ENCODE assay signal across 28 mouse cellular contexts in the genomic region with DNA sequence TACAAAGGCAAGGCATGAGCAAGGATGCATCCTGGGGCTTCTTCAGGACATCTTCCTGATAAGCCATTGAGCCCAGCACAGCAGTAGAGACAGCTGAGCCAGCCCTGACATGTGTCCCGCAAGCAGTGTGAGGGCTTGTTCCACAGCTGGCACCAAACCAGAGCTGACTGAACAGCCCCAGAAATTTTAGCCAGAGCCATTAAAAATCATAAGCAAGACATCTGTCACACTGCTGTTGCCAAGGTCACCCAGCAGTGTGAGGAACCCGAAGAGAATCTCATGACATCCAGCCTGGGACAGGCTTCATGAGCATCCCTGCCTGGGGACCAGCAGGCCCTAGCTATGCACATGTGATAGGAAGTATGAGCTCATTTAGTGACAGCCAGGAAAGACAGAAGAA.
DNase-seq lines count a peak whose midpoint lies in the region; ATAC-seq lines count a peak whose summit lies in the region.
"Had no signal": no experiment of that assay in that cellular context is flagged by ENCODE, and none has a peak within 500 bp of the region (broad histone marks: within the 10 kb centered on the region; RNA-seq: fewer than 3 reads in every experiment).

No protein-coding gene starts in this region.

- H3K9me3 ChIP-seq in hindbrain, embryonic 16.5 days (ENCODE audit: control insufficient read depth, low read length): no peaks in the 10 kb centered on the region
- peaks cover 5% of the 10 kb centered on the region; the same call in 1 of the 2 replicates for H3K9me3 ChIP-seq in hindbrain, embryonic 13.5 days
- H3K9me3 ChIP-seq: heart, embryonic 10.5 days; heart, embryonic 15.5 days; liver, embryonic 15.5 days; neural tube, embryonic 12.5 days had no signal

- no peaks in the 10 kb centered on the region for H3K36me3 ChIP-seq in hindbrain, embryonic 16.5 days (ENCODE audit: control insufficient read depth, insufficient read depth, low read length)
- H3K36me3 ChIP-seq in hindbrain, embryonic 13.5 days: no peaks in the 10 kb centered on the region
- H3K36me3 ChIP-seq: heart, embryonic 10.5 days; heart, embryonic 15.5 days; limb, embryonic 12.5 days; liver, embryonic 15.5 days; midbrain, embryonic 10.5 days; neural tube, embryonic 12.5 days had no signal

- H3K27me3 ChIP-seq in hindbrain, embryonic 16.5 days (replicated peaks; ENCODE audit: control insufficient read depth, insufficient read depth, low read length): no peaks in the 10 kb centered on the region
- H3K27me3 ChIP-seq in hindbrain, embryonic 13.5 days: no peaks in the 10 kb centered on the region
- H3K27me3 ChIP-seq: forebrain, embryonic 13.5 days; heart, embryonic 15.5 days; limb, embryonic 12.5 days; liver, embryonic 15.5 days; neural tube, embryonic 12.5 days; Patski had no signal

- ATAC-seq in frontal cortex, adult (ENCODE audit: low TSS enrichment): peak; percentile 38; the same call in 1 of the 2 replicates
- peak; percentile 65 for ATAC-seq in hindbrain, embryonic 16.5 days
- ATAC-seq in hindbrain, embryonic 13.5 days (ENCODE audit: low FRiP score): no peak
- ATAC-seq: forebrain, embryonic 13.5 days; intestine, embryonic 16.5 days; midbrain, embryonic 16.5 days; Patski had no signal

- no peak overlapping the region for H3K27ac ChIP-seq in hindbrain, embryonic 16.5 days (ENCODE audit: low read depth, low read length)
- H3K27ac ChIP-seq in hindbrain, embryonic 13.5 days: no peak overlapping the region
- H3K27ac ChIP-seq: forebrain, embryonic 13.5 days; heart, embryonic 10.5 days; heart, embryonic 15.5 days; limb, embryonic 12.5 days; liver, embryonic 15.5 days; midbrain, embryonic 10.5 days; neural tube, embryonic 12.5 days had no signal

- no peaks in the 10 kb centered on the region for H3K4me1 ChIP-seq in hindbrain, embryonic 16.5 days (ENCODE audit: control insufficient read depth, insufficient read depth, low read depth, low read length)
- 0 out of 2 replicates have a peak, but pooled peaks cover 2% of the 10 kb centered on the region for H3K4me1 ChIP-seq in hindbrain, embryonic 13.5 days (replicated peaks)
- H3K4me1 ChIP-seq: forebrain, embryonic 13.5 days; heart, embryonic 10.5 days; heart, embryonic 15.5 days; liver, embryonic 15.5 days; neural tube, embryonic 12.5 days had no signal

- H3K4me3 ChIP-seq in hindbrain, embryonic 16.5 days (ENCODE audit: low read length): no peak overlapping the region
- no peak overlapping the region for H3K4me3 ChIP-seq in hindbrain, embryonic 13.5 days
- H3K4me3 ChIP-seq: forebrain, embryonic 13.5 days; heart, embryonic 10.5 days; heart, embryonic 15.5 days; limb, embryonic 12.5 days; liver, embryonic 15.5 days; midbrain, embryonic 10.5 days; myocyte; neural tube, embryonic 12.5 days had no signal

- H3K4me2 ChIP-seq in hindbrain, embryonic 16.5 days (ENCODE audit: low read length): no peak overlapping the region
- H3K4me2 ChIP-seq in hindbrain, embryonic 13.5 days: no peak overlapping the region
- H3K4me2 ChIP-seq: forebrain, embryonic 13.5 days; heart, embryonic 15.5 days; limb, embryonic 12.5 days; liver, embryonic 15.5 days; lung, embryonic 14.5 days; neural tube, embryonic 12.5 days had no signal

- H3K9ac ChIP-seq in hindbrain, embryonic 16.5 days (ENCODE audit: low read depth, low read length): no peak overlapping the region
- no peak overlapping the region for H3K9ac ChIP-seq in hindbrain, embryonic 13.5 days
- H3K9ac ChIP-seq: forebrain, embryonic 13.5 days; heart, embryonic 15.5 days; limb, embryonic 12.5 days; liver, embryonic 15.5 days; lung, embryonic 14.5 days; neural tube, embryonic 12.5 days had no signal

- 72% methylated on average over 2 of the region's 2 CpGs for WGBS in hindbrain, embryonic 16.5 days
- WGBS in hindbrain, embryonic 13.5 days: 84% methylated on average over 2 of the region's 2 CpGs

- peak; percentile 21 for DNase-seq in adrenal gland, adult 8-10 months
- DNase-seq in adrenal gland, adult 18-20 months (ENCODE audit: low spot score in 2 of 2): no peak
- DNase-seq in frontal cortex, adult 2 months (ENCODE audit: extremely low spot score in 1 of 2, low spot score in 1 of 2): no peak
- DNase-seq in adrenal gland, postnatal 36 days: peak; percentile 7 to 26
- no peak for DNase-seq in urinary bladder, postnatal 14 days (ENCODE audit: low spot score)
- DNase-seq: cerebellum, adult 9-11 months; kidney, adult 9 months; kidney, postnatal 14 days; layer of hippocampus, adult 9-11 months; lung, embryonic 14.5 days; lung, postnatal 14 days; right cerebral cortex, adult 18-20 months; spleen, adult 18-20 months; thymus, postnatal 14 days had no signal

Comparison
In these comparisons a context has a peak if more than half of its experiments do, and no peak if none do; other contexts are left out.
1. DNase-seq: peak in adrenal gland, adult 8-10 months (single experiment) and adrenal gland, postnatal 36 days (2 of 2); none in adrenal gland, adult 18-20 months (0 of 2), frontal cortex, adult 2 months (0 of 2) and urinary bladder, postnatal 14 days (single experiment).